Mouse (Mus musculus) ES-E14 (cell line): ENCODE results near the gene Erap1.

Experiments used
- HCFC1 ChIP-seq: IDR thresholded peaks from 2 replicates; pipeline ENCODE4 v1.6.1; 2012; ENCODE audit warnings: low read length, inconsistent platforms, borderline replicate concordance; ENCODE audit not compliant: insufficient read depth
- MAFK ChIP-seq: IDR thresholded peaks from 2 replicates; pipeline ENCODE4 v1.6.1; 2014; ENCODE audit warnings: mild to moderate bottlenecking, low read depth, low read length, inconsistent platforms; ENCODE audit not compliant: insufficient read depth
- ZNF384 ChIP-seq: IDR thresholded peaks from 2 replicates; pipeline ENCODE4 v1.6.1; 2012; ENCODE audit warnings: low read depth, low read length, inconsistent platforms

- TF ChIP-seq MAFK (no peak), ZNF384 (no peak), HCFC1 (no peak)
Measured at GRCm38 (mm10) chr13:74719002-74719401, 79.6 kb downstream of the Erap1 start.
